Mouse (Mus musculus): Measurements from ENCODE around the gene Gm17268. TPM values are rescaled to one million over a fixed set of nuclear protein-coding genes. Genes with fewer than 3 reads are reported as not detected.

The Gm17268 gene
- polyA plus RNA-seq, 1 experiment, result not detected

- H3K27ac ChIP-seq (ENCODE audit: insufficient read depth, low read depth, low read length), result no peak overlapping the region
- H3K4me1 ChIP-seq (ENCODE audit: control insufficient read depth, insufficient read depth, low read length), result no peaks in the 10 kb centered on the region
- DNase-seq, result no peak
- H3K27me3 ChIP-seq (replicated peaks; ENCODE audit: control insufficient read depth, insufficient read depth, low read length), result no peaks in the 10 kb centered on the region
- H3K36me3 ChIP-seq (ENCODE audit: control insufficient read depth, insufficient read depth, low read length), result no peaks in the 10 kb centered on the region
- 58% methylated on average over 3 of the region's 3 CpGs for WGBS
- TF ChIP-seq CTCF (conservative IDR thresholded peaks at IDR 0.05; ENCODE audit: insufficient read depth, insufficient read length, low read depth, low read length), result no peak
- TF ChIP-seq POLR2A (IDR thresholded peaks at IDR 0.05; ENCODE audit: low read depth, low read length), result no peak
- H3K4me3 ChIP-seq (ENCODE audit: insufficient read depth, low read depth, low read length), result no peak overlapping the region
Measured at GRCm38 (mm10) chr11:82016181-82016780, 22.1 kb downstream of the Gm17268 start.

GRCm38 (mm10) chr11:82015066-82015465, 23.3 kb downstream of the Gm17268 start:
- H3K27ac ChIP-seq (ENCODE audit: insufficient read depth, low read depth, low read length), result no peak overlapping the region

GRCm38 (mm10) chr11:82013756-82014155, 24.6 kb downstream of the Gm17268 start:
- 30% methylated on average over 1 of the region's 1 CpGs for WGBS

More at GRCm38 (mm10) chr11:82015066-82015465, 23.3 kb downstream of the Gm17268 start:
- H3K4me3 ChIP-seq (ENCODE audit: insufficient read depth, low read depth, low read length), result no peak overlapping the region
- no peaks in the 10 kb centered on the region for H3K36me3 ChIP-seq (ENCODE audit: control insufficient read depth, insufficient read depth, low read length)
- TF ChIP-seq POLR2A (IDR thresholded peaks at IDR 0.05; ENCODE audit: low read depth, low read length) (no peak), CTCF (conservative IDR thresholded peaks at IDR 0.05; ENCODE audit: insufficient read depth, insufficient read length, low read depth, low read length) (no peak)
- 59% methylated on average over 2 of the region's 2 CpGs for WGBS
- no peaks in the 10 kb centered on the region for H3K27me3 ChIP-seq (replicated peaks; ENCODE audit: control insufficient read depth, insufficient read depth, low read length)
- no peaks in the 10 kb centered on the region for H3K4me1 ChIP-seq (ENCODE audit: control insufficient read depth, insufficient read depth, low read length)
- no peak for DNase-seq

GRCm38 (mm10) chr11:82011411-82012193, 26.8 kb downstream of the Gm17268 start:
- TF ChIP-seq POLR2A (IDR thresholded peaks at IDR 0.05; ENCODE audit: low read depth, low read length) (no peak), CTCF (conservative IDR thresholded peaks at IDR 0.05; ENCODE audit: insufficient read depth, insufficient read length, low read depth, low read length) (no peak)
- 65% methylated on average over 8 of the region's 8 CpGs for WGBS
- H3K36me3 ChIP-seq (ENCODE audit: control insufficient read depth, insufficient read depth, low read length), result no peaks in the 10 kb centered on the region
- no peak overlapping the region for H3K27ac ChIP-seq (ENCODE audit: insufficient read depth, low read depth, low read length)
- DNase-seq, result no peak
- no peak overlapping the region for H3K4me3 ChIP-seq (ENCODE audit: insufficient read depth, low read depth, low read length)
- no peaks in the 10 kb centered on the region for H3K4me1 ChIP-seq (ENCODE audit: control insufficient read depth, insufficient read depth, low read length)
- no peaks in the 10 kb centered on the region for H3K27me3 ChIP-seq (replicated peaks; ENCODE audit: control insufficient read depth, insufficient read depth, low read length)

More at GRCm38 (mm10) chr11:82013756-82014155, 24.6 kb downstream of the Gm17268 start:
- Histone ChIP-seq H3K27me3 (replicated peaks; ENCODE audit: control insufficient read depth, insufficient read depth, low read length) (no peaks in the 10 kb centered on the region), H3K4me1 (ENCODE audit: control insufficient read depth, insufficient read depth, low read length) (no peaks in the 10 kb centered on the region), H3K27ac (ENCODE audit: insufficient read depth, low read depth, low read length) (no peak overlapping the region), H3K36me3 (ENCODE audit: control insufficient read depth, insufficient read depth, low read length) (no peaks in the 10 kb centered on the region), H3K4me3 (ENCODE audit: insufficient read depth, low read depth, low read length) (no peak overlapping the region)
- DNase-seq, result no peak
- no peak for TF ChIP-seq CTCF (conservative IDR thresholded peaks at IDR 0.05; ENCODE audit: insufficient read depth, insufficient read length, low read depth, low read length)
- no peak for TF ChIP-seq POLR2A (IDR thresholded peaks at IDR 0.05; ENCODE audit: low read depth, low read length)

- TF ChIP-seq CTCF (conservative IDR thresholded peaks at IDR 0.05; ENCODE audit: insufficient read depth, insufficient read length, low read depth, low read length) (no peak), POLR2A (IDR thresholded peaks at IDR 0.05; ENCODE audit: low read depth, low read length) (no peak)
- no peaks in the 10 kb centered on the region for H3K36me3 ChIP-seq (ENCODE audit: control insufficient read depth, insufficient read depth, low read length)
- H3K27me3 ChIP-seq (replicated peaks; ENCODE audit: control insufficient read depth, insufficient read depth, low read length), result no peaks in the 10 kb centered on the region
- H3K4me3 ChIP-seq (ENCODE audit: insufficient read depth, low read depth, low read length), result no peak overlapping the region
- H3K4me1 ChIP-seq (ENCODE audit: control insufficient read depth, insufficient read depth, low read length), result no peaks in the 10 kb centered on the region
- no peak overlapping the region for H3K27ac ChIP-seq (ENCODE audit: insufficient read depth, low read depth, low read length)
- DNase-seq, result no peak
- WGBS, result 97% methylated on average over 3 of the region's 3 CpGs
Measured at GRCm38 (mm10) chr11:82010115-82010514, 28.2 kb downstream of the Gm17268 start.

- H3K27me3 ChIP-seq (replicated peaks; ENCODE audit: control insufficient read depth, insufficient read depth, low read length), result no peaks in the 10 kb centered on the region
- no peaks in the 10 kb centered on the region for H3K4me1 ChIP-seq (ENCODE audit: control insufficient read depth, insufficient read depth, low read length)
- DNase-seq, result peak; percentile 71
- no peak overlapping the region; the same call in 1 of the 2 replicates for H3K27ac ChIP-seq (ENCODE audit: insufficient read depth, low read depth, low read length)
- 40% methylated on average over 12 of the region's 12 CpGs for WGBS
- no peaks in the 10 kb centered on the region for H3K36me3 ChIP-seq (ENCODE audit: control insufficient read depth, insufficient read depth, low read length)
- TF ChIP-seq POLR2A (IDR thresholded peaks at IDR 0.05; ENCODE audit: low read depth, low read length) (no peak), CTCF (conservative IDR thresholded peaks at IDR 0.05; ENCODE audit: insufficient read depth, insufficient read length, low read depth, low read length) (no peak)
- no peak overlapping the region for H3K4me3 ChIP-seq (ENCODE audit: insufficient read depth, low read depth, low read length)
Measured at GRCm38 (mm10) chr11:82006796-82007423, 31.5 kb downstream of the Gm17268 start.

GRCm38 (mm10) chr11:82004810-82005209, 33.6 kb downstream of the Gm17268 start:
- TF ChIP-seq CTCF (conservative IDR thresholded peaks at IDR 0.05; ENCODE audit: insufficient read depth, insufficient read length, low read depth, low read length) (no peak), POLR2A (IDR thresholded peaks at IDR 0.05; ENCODE audit: low read depth, low read length) (no peak)
- Histone ChIP-seq H3K27ac (ENCODE audit: insufficient read depth, low read depth, low read length) (no peak overlapping the region), H3K4me3 (ENCODE audit: insufficient read depth, low read depth, low read length) (no peak overlapping the region), H3K36me3 (ENCODE audit: control insufficient read depth, insufficient read depth, low read length) (no peaks in the 10 kb centered on the region), H3K4me1 (ENCODE audit: control insufficient read depth, insufficient read depth, low read length) (no peaks in the 10 kb centered on the region), H3K27me3 (replicated peaks; ENCODE audit: control insufficient read depth, insufficient read depth, low read length) (no peaks in the 10 kb centered on the region)
- 60% methylated on average over 2 of the region's 2 CpGs for WGBS
- no peak for DNase-seq
